Mouse (Mus musculus) effector memory CD4-positive, alpha-beta T cell, adult 7 months (primary cell): Measurements from ENCODE around the gene 4931428F04Rik. TPM values are rescaled to one million over a fixed set of nuclear protein-coding genes. Genes with fewer than 3 reads are reported as not detected.

ENCODE experiments used
- polyA plus RNA-seq: library from polyadenylated mRNA; unstranded; fragments of 100-300 nt; shearing (Covaris generic); gene quantifications from one replicate; pipeline ENCODE4 v1.2.1, GENCODE M21; 2017

Gene 4931428F04Rik
- polyA plus RNA-seq, result 2.6 TPM

GRCm38 (mm10) chr8:105289805-105290460 is at the start of gene 4931428F04Rik:
4931428F04Rik (minus strand) TSS chr8:105289864.

GRCm38 (mm10) chr8:105326141-105326672 is 36.5 kb upstream of the 4931428F04Rik start, which contains the start of the genes Lrrc29 and Tmem208:
Lrrc29 (minus strand) TSS chr8:105326278.
Tmem208 (plus strand) TSS chr8:105326354.

GRCm38 (mm10) chr8:105305211-105306145 is 15.8 kb upstream of the 4931428F04Rik start, which contains the start of gene Elmo3:
Elmo3 (plus strand) TSS chr8:105305601.

GRCm38 (mm10) chr8:105297511-105298192 is 8.0 kb upstream of the 4931428F04Rik start, which contains the start of gene E2f4:
E2f4 (plus strand) TSS chr8:105297663.

GRCm38 (mm10) chr8:105295895-105296573 is 6.4 kb upstream of the 4931428F04Rik start, which contains the start of gene Exoc3l:
Exoc3l (minus strand) TSS chr8:105296101.

GRCm38 (mm10) chr8:105275840-105276239 is 13.8 kb downstream of the 4931428F04Rik start, which contains the start of gene Nol3:
Nol3 (plus strand) TSS chr8:105276140.

GRCm38 (mm10) chr8:105269461-105269947 is 20.2 kb downstream of the 4931428F04Rik start, which contains the start of gene Hsf4:
Hsf4 (plus strand) TSS chr8:105269801.

GRCm38 (mm10) chr8:105264024-105264982 is 25.4 kb downstream of the 4931428F04Rik start, which contains the start of the genes Tradd and Fbxl8:
Tradd (minus strand) TSS chr8:105264609.
Fbxl8 (plus strand) TSS chr8:105264648.

GRCm38 (mm10) chr8:105254966-105255350 is 34.7 kb downstream of the 4931428F04Rik start, which contains the start of gene B3gnt9:
B3gnt9 (minus strand) TSS chr8:105255153.

Other genes with a start within 250 kb of the 4931428F04Rik start
- gene Ces3a, start 241.3 kb downstream of the 4931428F04Rik start, polyA plus RNA-seq, result not detected
- not detected for gene Ces3b, start 206.1 kb downstream of the 4931428F04Rik start, polyA plus RNA-seq
- 0.30 TPM for gene Ces4a, start 158.1 kb downstream of the 4931428F04Rik start, polyA plus RNA-seq
- gene Cbfb, start 119.2 kb downstream of the 4931428F04Rik start, polyA plus RNA-seq, result 87.2 TPM
- gene D230025D16Rik, start 64.7 kb downstream of the 4931428F04Rik start, polyA plus RNA-seq, result 19.5 TPM
- gene B3gnt9, start 34.7 kb downstream of the 4931428F04Rik start, polyA plus RNA-seq, result 0.48 TPM
- gene Tradd, start 25.3 kb downstream of the 4931428F04Rik start, polyA plus RNA-seq, result 41.6 TPM
- 12.7 TPM for gene Fbxl8, start 25.2 kb downstream of the 4931428F04Rik start, polyA plus RNA-seq
- 0.60 TPM for gene Hsf4, start 20.1 kb downstream of the 4931428F04Rik start, polyA plus RNA-seq
- gene Nol3, start 13.7 kb downstream of the 4931428F04Rik start, polyA plus RNA-seq, result not detected
- gene Exoc3l, start 6.2 kb upstream of the 4931428F04Rik start, polyA plus RNA-seq, result 3.5 TPM
- 138 TPM for gene E2f4, start 7.8 kb upstream of the 4931428F04Rik start, polyA plus RNA-seq
- 5.7 TPM for gene Elmo3, start 15.7 kb upstream of the 4931428F04Rik start, polyA plus RNA-seq
- 0.20 TPM for gene Lrrc29, start 36.4 kb upstream of the 4931428F04Rik start, polyA plus RNA-seq
- 51.8 TPM for gene Tmem208, start 36.5 kb upstream of the 4931428F04Rik start, polyA plus RNA-seq
- gene Fhod1, start 58.1 kb upstream of the 4931428F04Rik start, polyA plus RNA-seq, result 0.50 TPM
- 0.10 TPM for gene Slc9a5, start 59.0 kb upstream of the 4931428F04Rik start, polyA plus RNA-seq
- 0.89 TPM for gene Plekhg4, start 83.4 kb upstream of the 4931428F04Rik start, polyA plus RNA-seq
- gene Kctd19, start 123.6 kb upstream of the 4931428F04Rik start, polyA plus RNA-seq, result 0.29 TPM
- not detected for gene Lrrc36, start 123.7 kb upstream of the 4931428F04Rik start, polyA plus RNA-seq
- gene Tppp3, start 181.7 kb upstream of the 4931428F04Rik start, polyA plus RNA-seq, result 0.99 TPM
- gene Zdhhc1, start 207.0 kb upstream of the 4931428F04Rik start, polyA plus RNA-seq, result 5.9 TPM
- 0.96 TPM for gene Hsd11b2, start 228.9 kb upstream of the 4931428F04Rik start, polyA plus RNA-seq